ENCODE assay signal across 7 mouse cellular contexts in the genomic region with DNA sequence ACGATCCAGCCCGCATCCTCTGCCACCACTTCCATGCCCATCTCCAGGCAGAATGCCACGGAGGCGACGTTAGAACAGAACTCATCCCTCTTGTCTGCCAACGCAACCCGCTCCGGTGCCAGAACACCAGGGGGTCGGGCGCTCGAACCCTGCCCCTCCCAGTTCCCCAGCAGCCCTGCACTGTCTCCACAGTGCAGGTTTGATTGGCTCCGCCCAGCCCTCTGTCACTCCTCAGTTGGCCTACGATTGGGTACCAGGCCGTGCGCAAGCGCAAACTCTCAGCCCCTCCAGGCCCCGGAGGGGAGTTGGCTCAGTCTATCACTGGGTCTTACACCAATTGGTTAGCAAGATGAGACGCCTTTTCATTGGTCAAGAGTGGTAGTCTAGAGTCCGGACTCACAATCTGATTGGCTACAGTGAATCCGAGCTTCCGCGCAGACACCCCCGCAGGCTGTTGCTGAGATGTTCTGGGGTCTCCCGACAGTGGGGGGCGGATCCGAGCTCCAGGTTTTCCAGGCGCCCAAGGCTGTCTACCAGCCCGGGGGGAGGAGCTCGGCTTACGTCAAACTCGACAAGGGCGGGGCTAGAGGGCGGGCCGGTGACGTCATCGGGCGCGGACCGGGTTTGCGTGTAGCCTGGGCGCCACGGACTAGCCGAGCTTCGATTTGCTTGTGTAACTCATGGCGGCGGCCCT. TPM values are rescaled to one million over a fixed set of nuclear protein-coding genes. Genes with fewer than 3 reads are reported as not detected.
DNase-seq lines count a peak whose midpoint lies in the region; ATAC-seq lines count a peak whose summit lies in the region.

No protein-coding gene starts in this region.

- no peaks in the 10 kb centered on the region for H3K9me3 ChIP-seq in intestine, embryonic 16.5 days (ENCODE audit: control insufficient read depth, low read length)
- no peaks in the 10 kb centered on the region for H3K9me3 ChIP-seq in midbrain, embryonic 11.5 days (ENCODE audit: control insufficient read depth, low read length)

- H3K4me3 ChIP-seq in intestine, embryonic 16.5 days (ENCODE audit: low read length): peak overlapping the region; percentile 88
- H3K4me3 ChIP-seq in midbrain, embryonic 11.5 days (ENCODE audit: low read depth, low read length): peak overlapping the region; percentile 77

- under 1% methylated on average over 46 of the region's 46 CpGs for WGBS in intestine, embryonic 16.5 days
- WGBS in midbrain, embryonic 11.5 days: under 1% methylated on average over 46 of the region's 46 CpGs

- peak; percentile 99 for DNase-seq in adrenal gland, postnatal 14 days
- peak; percentile 99 for DNase-seq in embryo, embryonic 9.5 days (ENCODE audit: extremely low spot score)
- peak; percentile 98 for DNase-seq in gastrocnemius, postnatal 4 days (ENCODE audit: low spot score in 2 of 2)
- DNase-seq in left cerebral cortex, postnatal 36 days (ENCODE audit: low spot score in 2 of 2): peak; percentile 97 to 98
- peak; percentile 100 for DNase-seq in midbrain, embryonic 11.5 days (ENCODE audit: low spot score, missing footprints)
- peak; percentile 91 for DNase-seq in spleen, adult 12 weeks (ENCODE audit: low spot score)

- H3K27ac ChIP-seq in intestine, embryonic 16.5 days (ENCODE audit: low read length): peak overlapping the region; percentile 98
- H3K27ac ChIP-seq in midbrain, embryonic 11.5 days (ENCODE audit: low read depth, low read length): peak overlapping the region; percentile 92

- H3K4me2 ChIP-seq in intestine, embryonic 16.5 days (ENCODE audit: low read depth, low read length): peak overlapping the region; percentile 57
- peak overlapping the region; percentile 65 for H3K4me2 ChIP-seq in midbrain, embryonic 11.5 days

- no peaks in the 10 kb centered on the region for H3K27me3 ChIP-seq in intestine, embryonic 16.5 days (replicated peaks; ENCODE audit: control insufficient read depth, insufficient read depth, low read length)
- no peaks in the 10 kb centered on the region for H3K27me3 ChIP-seq in midbrain, embryonic 11.5 days (ENCODE audit: control insufficient read depth, insufficient read depth, low read length)

- intact Hi-C loops in left cerebral cortex, postnatal 36 days (cut with DNase I): loop anchor here (2.0 to 5.0 kb wide), 4 partner anchors 43 to 340 kb away; partner anchors contain the start of gene Mbnl2

- H3K4me1 ChIP-seq in intestine, embryonic 16.5 days (ENCODE audit: control insufficient read depth, insufficient read depth, low read length): peaks cover 7% of the 10 kb centered on the region; the same call in 1 of the 2 replicates
- H3K4me1 ChIP-seq in midbrain, embryonic 11.5 days (ENCODE audit: control insufficient read depth, insufficient read depth, low read length): peaks cover 8% of the 10 kb centered on the region; the same call in 1 of the 2 replicates

- ATAC-seq in intestine, embryonic 16.5 days: peak; percentile 94
- peak; percentile 95 for ATAC-seq in midbrain, embryonic 11.5 days (ENCODE audit: low FRiP score)

- H3K36me3 ChIP-seq in intestine, embryonic 16.5 days (ENCODE audit: control insufficient read depth, insufficient read depth, low read length): no peaks in the 10 kb centered on the region
- H3K36me3 ChIP-seq in midbrain, embryonic 11.5 days (ENCODE audit: control insufficient read depth, insufficient read depth, low read length): no peaks in the 10 kb centered on the region

- H3K9ac ChIP-seq in intestine, embryonic 16.5 days (ENCODE audit: low read depth, low read length): peak overlapping the region; percentile 86
- peak overlapping the region; percentile 84 for H3K9ac ChIP-seq in midbrain, embryonic 11.5 days (ENCODE audit: low read length)

RNA-seq across cellular contexts. Expression of gene Rap2a, which starts 0.8 kb away (rescaled TPM):
- 21.2 and 22.0 TPM in 2 replicates for total RNA-seq in adrenal gland, postnatal 14 days (2021)
- 10 to 100 TPM; 24.8 TPM for total RNA-seq in gastrocnemius, postnatal 4 days (2021)
- 5.5 and 5.6 TPM in 2 replicates for polyA plus RNA-seq in intestine, embryonic 16.5 days (2015; fragmentation: Nextera tagmentation; extraction: Ambion mirVana)
- total RNA-seq in left cerebral cortex, postnatal 36 days (2021): 10 to 100 TPM; 91.3 to 93.9 TPM
- polyA plus RNA-seq in midbrain, embryonic 11.5 days (2014; fragmentation: Nextera tagmentation; extraction: Ambion mirVana): 19.7 TPM in 2 replicates

Comparison
In these comparisons a context has a peak if more than half of its experiments do, and no peak if none do; other contexts are left out.
1. Peak in every context shown above with its lines: DNase-seq, ATAC-seq, H3K4me3 ChIP-seq and H3K27ac ChIP-seq.